Mouse (Mus musculus): Measurements from ENCODE around the gene Mroh9.

- TF ChIP-seq POLR2A (IDR thresholded peaks at IDR 0.05; ENCODE audit: extremely low read depth, insufficient read depth, low read length) (no peak), CTCF (IDR thresholded peaks at IDR 0.05; ENCODE audit: low read depth, low read length) (no peak)
Observed at GRCm38 (mm10) chr1:162987546-162987945, 97.9 kb downstream of the Mroh9 start.

All from liver, adult 2 months (tissue).